Mouse (Mus musculus) neural tube, embryonic 15.5 days (tissue): ENCODE results near the gene Ube2j1. TPM values are rescaled to one million over a fixed set of nuclear protein-coding genes. Genes with fewer than 3 reads are reported as not detected.
A peak's percentile ranks its signal among the peaks of the same experiment; 100 is the strongest.

Experiments
- ATAC-seq: fragments of 200-750 bp; cut with Nextera tagmentation; 2 replicates; pipeline ENCODE4 v1.8.0; 2017; ENCODE audit warnings: mild to moderate bottlenecking, moderate TSS enrichment, moderate library complexity; ENCODE audit not compliant: low FRiP score
- H3K27ac ChIP-seq: fragments of 300-500 bp; sonication (generic); replicated peaks from 2 replicates; pipeline ENCODE4 v1.5.1; 2015; ENCODE audit warnings: mild to moderate bottlenecking, inconsistent platforms
- H3K27me3 ChIP-seq: fragments of 300-500 bp; sonication (generic); replicated peaks from 2 replicates; pipeline ENCODE4 v1.6.1; 2015; ENCODE audit warnings: inconsistent platforms
- H3K36me3 ChIP-seq: fragments of 300-500 bp; sonication (generic); 2 replicates; pipeline ENCODE4 v1.6.1; 2015; ENCODE audit warnings: inconsistent platforms
- H3K4me1 ChIP-seq: fragments of 300-500 bp; sonication (generic); 2 replicates; pipeline ENCODE4 v1.6.1; 2015; ENCODE audit warnings: inconsistent platforms
- H3K4me2 ChIP-seq: fragments of 300-500 bp; sonication (generic); 2 replicates; pipeline ENCODE4 v1.6.1; 2015; ENCODE audit warnings: inconsistent platforms, mild to moderate bottlenecking, moderate library complexity
- H3K4me3 ChIP-seq: fragments of 300-500 bp; sonication (generic); replicated peaks from 2 replicates; pipeline ENCODE4 v1.5.1; 2015; ENCODE audit warnings: mild to moderate bottlenecking, inconsistent platforms
- H3K9ac ChIP-seq: fragments of 300-500 bp; sonication (generic); replicated peaks from 2 replicates; pipeline ENCODE4 v1.6.1; 2015; ENCODE audit warnings: mild to moderate bottlenecking, inconsistent platforms
- H3K9me3 ChIP-seq: fragments of 300-500 bp; sonication (generic); replicated peaks from 2 replicates; pipeline ENCODE4 v1.6.1; 2016; ENCODE audit warnings: inconsistent platforms
- WGBS: fragments of 180-500 bp; shearing (Covaris S2); methylation state at CpG from one replicate; pipeline ENCODE4 v1.1.7; 2015; ENCODE audit warnings: mixed read lengths; 5-methylcytosine and 5-hydroxymethylcytosine counted together
- polyA plus RNA-seq: library from polyadenylated mRNA; unstranded; fragments of >200 nt; fragmentation: Nextera tagmentation; extraction: Ambion mirVana; gene quantifications from 2 replicates; pipeline ENCODE4 v1.2.1, GENCODE M21; 2015

Ube2j1 gene
- polyA plus RNA-seq, 1 experiment from 2014 or later, result 77.3 TPM

GRCm38 (mm10) chr4:33024420-33024819, 6.8 kb upstream of the Ube2j1 start:
- 83% methylated on average over 8 of the region's 8 CpGs for WGBS
- Histone ChIP-seq H3K9ac (no peak overlapping the region), H3K4me2 (no peak overlapping the region), H3K36me3 (peaks cover 11% of the 10 kb centered on the region; the same call in 1 of the 2 replicates), H3K4me1 (peaks cover 6% of the 10 kb centered on the region), H3K27me3 (no peaks in the 10 kb centered on the region), H3K9me3 (no peaks in the 10 kb centered on the region), H3K27ac (no peak overlapping the region), H3K4me3 (no peak overlapping the region)
- ATAC-seq, result no peak

GRCm38 (mm10) chr4:33029104-33029503, 2.1 kb upstream of the Ube2j1 start:
- H3K27ac ChIP-seq, result no peak overlapping the region
- 92% methylated on average over 7 of the region's 7 CpGs for WGBS
- peaks cover 34% of the 10 kb centered on the region for H3K4me1 ChIP-seq
- H3K4me2 ChIP-seq, result no peak overlapping the region
- no peak for ATAC-seq
- no peak overlapping the region for H3K9ac ChIP-seq
- H3K9me3 ChIP-seq, result no peaks in the 10 kb centered on the region
- no peaks in the 10 kb centered on the region; the same call in 1 of the 2 replicates for H3K36me3 ChIP-seq
- no peak overlapping the region for H3K4me3 ChIP-seq
- no peaks in the 10 kb centered on the region for H3K27me3 ChIP-seq

- Histone ChIP-seq H3K4me2 (peak overlapping the region; percentile 77), H3K27me3 (no peaks in the 10 kb centered on the region), H3K27ac (peak overlapping the region; percentile 96), H3K9me3 (no peaks in the 10 kb centered on the region), H3K36me3 (peaks cover 5% of the 10 kb centered on the region), H3K4me3 (peak overlapping the region; percentile 84), H3K9ac (peak overlapping the region; percentile 94), H3K4me1 (peaks cover 35% of the 10 kb centered on the region)
- under 1% methylated on average over 53 of the region's 55 CpGs for WGBS
- peak; percentile 82 for ATAC-seq
Observed at GRCm38 (mm10) chr4:33030264-33031194, 687 bp upstream of the Ube2j1 start.

- H3K27ac ChIP-seq, result peak overlapping the region; percentile 96
- peak overlapping the region; percentile 77 for H3K4me2 ChIP-seq
- ATAC-seq, result no peak
- 4% methylated on average over 4 of the region's 4 CpGs for WGBS
- peak overlapping the region; percentile 94 for H3K9ac ChIP-seq
- H3K4me1 ChIP-seq, result peaks cover 35% of the 10 kb centered on the region
- H3K4me3 ChIP-seq, result peak overlapping the region; percentile 84
- H3K27me3 ChIP-seq, result no peaks in the 10 kb centered on the region
- no peaks in the 10 kb centered on the region for H3K9me3 ChIP-seq
- peaks cover 8% of the 10 kb centered on the region for H3K36me3 ChIP-seq
Observed at GRCm38 (mm10) chr4:33032045-33032444, 829 bp downstream of the Ube2j1 start.

GRCm38 (mm10) chr4:33033515-33033914, 2.3 kb downstream of the Ube2j1 start:
- H3K4me3 ChIP-seq, result no peak overlapping the region
- H3K36me3 ChIP-seq, result peaks cover 13% of the 10 kb centered on the region
- no peaks in the 10 kb centered on the region for H3K9me3 ChIP-seq
- no peak overlapping the region for H3K27ac ChIP-seq
- H3K4me1 ChIP-seq, result peaks cover 35% of the 10 kb centered on the region
- no peak for ATAC-seq
- no peak overlapping the region for H3K9ac ChIP-seq
- no peaks in the 10 kb centered on the region for H3K27me3 ChIP-seq
- no peak overlapping the region for H3K4me2 ChIP-seq
- 88% methylated on average over 6 of the region's 6 CpGs for WGBS

- 91% methylated on average over 4 of the region's 4 CpGs for WGBS
Observed at GRCm38 (mm10) chr4:33039826-33040225, 8.6 kb downstream of the Ube2j1 start.

GRCm38 (mm10) chr4:33049601-33050000, 18.4 kb downstream of the Ube2j1 start:
- no peak overlapping the region for H3K9ac ChIP-seq
- ATAC-seq, result no peak
- H3K27ac ChIP-seq, result no peak overlapping the region
- no peak overlapping the region for H3K4me3 ChIP-seq
- H3K27me3 ChIP-seq, result no peaks in the 10 kb centered on the region
- H3K36me3 ChIP-seq, result peaks cover 68% of the 10 kb centered on the region
- no peaks in the 10 kb centered on the region for H3K4me1 ChIP-seq
- 98% methylated on average over 11 of the region's 11 CpGs for WGBS
- no peaks in the 10 kb centered on the region for H3K9me3 ChIP-seq
- no peak overlapping the region for H3K4me2 ChIP-seq

More at GRCm38 (mm10) chr4:33039826-33040225, 8.6 kb downstream of the Ube2j1 start:
- H3K27me3 ChIP-seq, result no peaks in the 10 kb centered on the region
- H3K4me3 ChIP-seq, result no peak overlapping the region
- peaks cover 62% of the 10 kb centered on the region for H3K36me3 ChIP-seq
- no peak overlapping the region for H3K4me2 ChIP-seq
- no peaks in the 10 kb centered on the region for H3K9me3 ChIP-seq
- H3K9ac ChIP-seq, result no peak overlapping the region
- no peak for ATAC-seq
- no peaks in the 10 kb centered on the region for H3K4me1 ChIP-seq
- H3K27ac ChIP-seq, result no peak overlapping the region

- Histone ChIP-seq H3K9me3 (no peaks in the 10 kb centered on the region), H3K4me1 (no peaks in the 10 kb centered on the region), H3K36me3 (peaks cover 47% of the 10 kb centered on the region), H3K27me3 (no peaks in the 10 kb centered on the region), H3K4me2 (no peak overlapping the region), H3K9ac (no peak overlapping the region), H3K4me3 (no peak overlapping the region), H3K27ac (no peak overlapping the region)
- no peak for ATAC-seq
- WGBS, result 93% methylated on average over 3 of the region's 3 CpGs
Observed at GRCm38 (mm10) chr4:33052055-33052454, 20.8 kb downstream of the Ube2j1 start.

GRCm38 (mm10) chr4:33052650-33053049, 21.4 kb downstream of the Ube2j1 start:
- H3K27ac ChIP-seq, result no peak overlapping the region
- no peak for ATAC-seq
- WGBS, result 88% methylated on average over 5 of the region's 5 CpGs
- no peak overlapping the region for H3K4me2 ChIP-seq
- no peak overlapping the region for H3K4me3 ChIP-seq
- H3K36me3 ChIP-seq, result peaks cover 45% of the 10 kb centered on the region
- no peaks in the 10 kb centered on the region for H3K4me1 ChIP-seq
- no peaks in the 10 kb centered on the region for H3K9me3 ChIP-seq
- no peaks in the 10 kb centered on the region for H3K27me3 ChIP-seq
- no peak overlapping the region for H3K9ac ChIP-seq

- peaks cover 30% of the 10 kb centered on the region for H3K36me3 ChIP-seq
- no peak overlapping the region for H3K4me2 ChIP-seq
- no peak overlapping the region for H3K27ac ChIP-seq
- no peak overlapping the region for H3K9ac ChIP-seq
- no peak for ATAC-seq
- no peak overlapping the region for H3K4me3 ChIP-seq
- H3K9me3 ChIP-seq, result no peaks in the 10 kb centered on the region
- H3K4me1 ChIP-seq, result no peaks in the 10 kb centered on the region
- no peaks in the 10 kb centered on the region for H3K27me3 ChIP-seq
Observed at GRCm38 (mm10) chr4:33054426-33054825, 23.2 kb downstream of the Ube2j1 start.

GRCm38 (mm10) chr4:33056317-33056716, 25.1 kb downstream of the Ube2j1 start:
- no peak overlapping the region for H3K27ac ChIP-seq
- peaks cover 16% of the 10 kb centered on the region for H3K36me3 ChIP-seq
- ATAC-seq, result no peak
- H3K4me3 ChIP-seq, result no peak overlapping the region
- no peak overlapping the region for H3K4me2 ChIP-seq
- no peaks in the 10 kb centered on the region for H3K27me3 ChIP-seq
- H3K9me3 ChIP-seq, result no peaks in the 10 kb centered on the region
- WGBS, result 86% methylated on average over 1 of the region's 1 CpGs
- no peak overlapping the region for H3K9ac ChIP-seq
- H3K4me1 ChIP-seq, result no peaks in the 10 kb centered on the region
